Mouse (Mus musculus) kidney, postnatal 0 days (tissue): Measurements from ENCODE around the gene Hirip3. TPM values are rescaled to one million over a fixed set of nuclear protein-coding genes. Genes with fewer than 3 reads are reported as not detected.

Experiments used
- ATAC-seq: fragments of 200-750 bp; cut with Nextera tagmentation; replicated peaks from 2 replicates; pipeline ENCODE4 v1.8.0; 2017; ENCODE audit warnings: low read depth, moderate number of reproducible peaks, moderate TSS enrichment, moderate library complexity; ENCODE audit not compliant: low FRiP score
- DNase-seq: peaks from one replicate; pipeline ENCODE4 v3.0.0-alpha.2; 2016; ENCODE audit warnings: low spot score
- H3K27ac ChIP-seq: fragments of 300-500 bp; sonication (generic); 2 replicates; pipeline ENCODE4 v1.5.1; 2014; ENCODE audit warnings: mild to moderate bottlenecking
- H3K27me3 ChIP-seq: fragments of 300-500 bp; sonication (generic); 2 replicates; pipeline ENCODE4 v1.6.1; 2014; ENCODE audit warnings: low read length, mixed read lengths; ENCODE audit not compliant: insufficient read depth
- H3K36me3 ChIP-seq: fragments of 300-500 bp; sonication (generic); 2 replicates; pipeline ENCODE4 v1.6.1; 2014; ENCODE audit warnings: low read length, mixed read lengths; ENCODE audit not compliant: insufficient read depth
- H3K4me1 ChIP-seq: fragments of 300-500 bp; sonication (generic); replicated peaks from 2 replicates; pipeline ENCODE4 v1.6.1; 2014; ENCODE audit warnings: antibody characterized with exemption, low read length, mixed read lengths; ENCODE audit not compliant: insufficient read depth
- H3K4me2 ChIP-seq: fragments of 300-500 bp; sonication (generic); 2 replicates; pipeline ENCODE4 v1.6.1; 2014; ENCODE audit warnings: mild to moderate bottlenecking, low read length, moderate library complexity, mixed read lengths
- H3K4me3 ChIP-seq: fragments of 300-500 bp; sonication (generic); replicated peaks from 2 replicates; pipeline ENCODE4 v1.5.1; 2014; ENCODE audit warnings: low read depth, low read length
- H3K9ac ChIP-seq: fragments of 300-500 bp; sonication (generic); 2 replicates; pipeline ENCODE4 v1.6.1; 2014; ENCODE audit warnings: low read depth, low read length
- H3K9me3 ChIP-seq: fragments of 300-500 bp; sonication (generic); replicated peaks from 2 replicates; pipeline ENCODE4 v1.6.1; 2016; ENCODE audit warnings: low read length, inconsistent platforms, mixed read lengths
- CTCF ChIP-seq: IDR thresholded peaks from 2 replicates; pipeline ENCODE4 v1.5.1; 2016; ENCODE audit warnings: antibody characterized with exemption, low read depth, mild to moderate bottlenecking, moderate library complexity
- WGBS: fragments of 180-500 bp; shearing (Covaris S2); extraction: QIAGEN DNeasy Blood & Tissue Kit; methylation state at CpG from one replicate; pipeline ENCODE4 v1.1.7; 2014; 5-methylcytosine and 5-hydroxymethylcytosine counted together
- polyA plus RNA-seq: library from polyadenylated mRNA; unstranded; fragments of >200 nt; fragmentation: Nextera tagmentation; extraction: Ambion mirVana; gene quantifications from 2 replicates; pipeline ENCODE4 v1.2.1, GENCODE M21; 2015

Hirip3 gene
- polyA plus RNA-seq, 1 experiment from 2014 or later: 16.3 TPM

DNA sequence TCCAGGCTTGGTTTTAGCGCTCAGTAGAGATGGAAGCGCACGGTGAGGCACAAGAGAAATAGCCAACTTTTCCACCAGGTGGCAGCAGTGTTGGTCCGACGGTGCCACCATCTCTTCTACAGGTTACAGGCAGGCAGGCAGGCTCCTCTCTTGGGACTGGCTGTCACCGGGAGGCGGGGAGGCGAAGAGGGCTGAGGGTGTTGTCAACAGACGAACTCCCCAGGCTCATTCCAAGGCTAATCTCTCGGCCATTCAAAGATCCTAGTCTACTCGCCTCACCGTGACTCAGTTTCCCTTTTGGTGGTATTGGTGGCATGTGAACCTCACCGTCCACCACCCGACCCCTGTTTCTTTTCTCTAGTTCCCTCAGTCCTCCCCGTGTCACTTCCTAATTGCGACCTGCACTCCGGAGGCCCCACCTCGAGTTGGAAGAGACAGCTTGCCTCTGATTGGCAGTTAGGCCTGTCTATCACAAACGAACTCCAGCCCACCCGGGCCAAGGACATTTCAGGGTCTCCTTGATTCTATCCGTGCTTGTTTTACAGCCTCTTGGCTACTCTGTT is 29.7 kb upstream of the Hirip3 start:
- WGBS: 4% methylated on average over 21 of the region's 21 CpGs
- DNase-seq (peak; percentile 90), ATAC-seq (peak; percentile 83)
- TF ChIP-seq CTCF: peak; percentile 91
- Histone ChIP-seq H3K4me3 (peak overlapping the region; percentile 31; the same call in 1 of the 2 replicates), H3K9me3 (no peaks in the 10 kb centered on the region), H3K4me2 (peak overlapping the region; percentile 55), H3K27me3 (no peaks in the 10 kb centered on the region), H3K4me1 (no peaks in the 10 kb centered on the region; the same call in 1 of the 2 replicates), H3K36me3 (no peaks in the 10 kb centered on the region), H3K27ac (0 out of 2 replicates have a peak overlapping the region, but pooled peaks have one; percentile 25), H3K9ac (0 out of 2 replicates have a peak overlapping the region, but pooled peaks have one; percentile 37)

DNA sequence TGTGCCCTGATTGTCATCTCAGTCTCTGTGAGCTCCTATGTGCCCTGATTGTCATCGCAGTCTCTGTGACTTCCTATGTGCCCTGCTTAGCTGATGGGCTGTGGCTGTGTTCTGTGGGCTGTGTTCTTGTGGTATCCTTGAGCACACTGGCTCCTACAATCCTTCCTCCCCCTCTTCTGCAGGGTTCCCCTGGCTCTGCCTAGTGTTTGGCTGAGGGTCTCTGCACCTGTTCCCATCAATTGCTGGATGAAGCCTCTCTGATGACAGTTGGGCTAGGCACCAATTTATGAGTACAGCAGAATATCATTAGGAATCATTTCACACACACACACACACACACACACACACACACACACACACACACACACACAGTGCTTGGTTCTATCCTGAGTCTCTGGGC is 28.5 kb upstream of the Hirip3 start:
- Histone ChIP-seq H3K4me2 (no peak overlapping the region), H3K4me1 (no peaks in the 10 kb centered on the region; the same call in 1 of the 2 replicates), H3K27ac (no peak overlapping the region), H3K9ac (no peak overlapping the region), H3K36me3 (no peaks in the 10 kb centered on the region), H3K4me3 (no peak overlapping the region), H3K27me3 (no peaks in the 10 kb centered on the region), H3K9me3 (no peaks in the 10 kb centered on the region)
- ATAC-seq (no peak), DNase-seq (no peak)
- no peak for TF ChIP-seq CTCF
- WGBS: 91% methylated on average over 1 of the region's 1 CpGs

DNA sequence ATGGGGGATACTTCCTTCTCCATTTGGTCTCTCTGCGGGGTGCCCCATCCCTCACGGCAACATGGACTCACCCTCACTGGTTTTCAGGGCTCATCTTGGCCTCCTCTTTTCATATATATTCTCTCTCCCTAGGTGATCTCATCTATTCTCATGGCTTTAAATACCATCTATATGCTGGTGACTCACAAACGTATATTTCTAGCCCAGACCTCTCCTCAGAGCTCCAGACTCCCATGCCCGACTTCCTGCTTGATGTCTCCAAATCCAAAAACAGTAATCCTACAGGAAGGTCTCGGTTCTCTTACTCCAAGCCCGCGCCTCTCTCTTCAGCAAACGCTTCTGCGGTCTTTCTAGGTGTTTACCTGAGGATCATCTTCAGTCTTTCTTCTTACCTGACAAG is 18.5 kb upstream of the Hirip3 start:
- 80% methylated on average over 9 of the region's 9 CpGs for WGBS
- Histone ChIP-seq H3K27ac (no peak overlapping the region), H3K9ac (no peak overlapping the region), H3K4me3 (no peak overlapping the region), H3K27me3 (peaks cover 6% of the 10 kb centered on the region; the same call in 1 of the 2 replicates), H3K36me3 (no peaks in the 10 kb centered on the region), H3K9me3 (no peaks in the 10 kb centered on the region), H3K4me1 (0 out of 2 replicates have a peak, but pooled peaks cover 6% of the 10 kb centered on the region), H3K4me2 (no peak overlapping the region)
- DNase-seq (no peak), ATAC-seq (no peak)
- no peak for TF ChIP-seq CTCF

- peaks cover 10% of the 10 kb centered on the region; the same call in 1 of the 2 replicates for H3K27me3 ChIP-seq
- no peak overlapping the region for H3K4me2 ChIP-seq
- ATAC-seq (no peak), DNase-seq (no peak)
- H3K9me3 ChIP-seq: no peaks in the 10 kb centered on the region
- no peak overlapping the region for H3K4me3 ChIP-seq
- no peak overlapping the region for H3K27ac ChIP-seq
- TF ChIP-seq CTCF: no peak
- no peaks in the 10 kb centered on the region for H3K36me3 ChIP-seq
- H3K9ac ChIP-seq: no peak overlapping the region
- 79% methylated on average over 2 of the region's 2 CpGs for WGBS
- 0 out of 2 replicates have a peak, but pooled peaks cover 6% of the 10 kb centered on the region for H3K4me1 ChIP-seq
These were observed 16.3 kb upstream of the Hirip3 start for GRCm38 (mm10) chr7:126845516-126845915.

DNA sequence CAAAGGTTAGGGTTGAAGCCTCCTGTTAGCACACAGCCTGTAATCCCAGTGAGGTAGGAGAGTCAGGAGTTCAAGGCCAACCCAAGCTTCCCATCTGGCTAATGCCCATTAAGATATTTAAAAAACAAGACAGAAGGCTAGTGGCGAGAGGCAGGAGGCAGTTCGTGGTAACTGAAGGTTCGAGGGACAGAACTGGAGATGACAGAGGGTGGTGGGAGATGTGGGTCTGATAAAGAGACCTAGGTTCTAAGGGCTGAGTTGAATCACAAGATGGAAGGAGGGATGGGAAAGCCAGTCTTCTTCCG is 14.7 kb upstream of the Hirip3 start, which contains the start of gene Doc2a:
Doc2a (plus strand) TSS at position 301 of the 305 bp plus-strand sequence.
- Histone ChIP-seq H3K36me3 (peaks cover under 1% of the 10 kb centered on the region; the same call in 1 of the 2 replicates), H3K4me3 (peak within 1 kb of the TSS; percentile 59), H3K4me2 (peak within 1 kb of the TSS; percentile 99), H3K4me1 (0 out of 2 replicates have a peak, but pooled peaks cover 9% of the 10 kb centered on the region), H3K27ac (no peak within 1 kb of the TSS), H3K9ac (peak within 1 kb of the TSS; percentile 62), H3K27me3 (peaks cover 10% of the 10 kb centered on the region; the same call in 1 of the 2 replicates), H3K9me3 (no peaks in the 10 kb centered on the region)
- WGBS: 32% methylated on average over 4 of the region's 4 CpGs
- TF ChIP-seq CTCF: no peak
- ATAC-seq (no peak), DNase-seq (no peak)

DNA sequence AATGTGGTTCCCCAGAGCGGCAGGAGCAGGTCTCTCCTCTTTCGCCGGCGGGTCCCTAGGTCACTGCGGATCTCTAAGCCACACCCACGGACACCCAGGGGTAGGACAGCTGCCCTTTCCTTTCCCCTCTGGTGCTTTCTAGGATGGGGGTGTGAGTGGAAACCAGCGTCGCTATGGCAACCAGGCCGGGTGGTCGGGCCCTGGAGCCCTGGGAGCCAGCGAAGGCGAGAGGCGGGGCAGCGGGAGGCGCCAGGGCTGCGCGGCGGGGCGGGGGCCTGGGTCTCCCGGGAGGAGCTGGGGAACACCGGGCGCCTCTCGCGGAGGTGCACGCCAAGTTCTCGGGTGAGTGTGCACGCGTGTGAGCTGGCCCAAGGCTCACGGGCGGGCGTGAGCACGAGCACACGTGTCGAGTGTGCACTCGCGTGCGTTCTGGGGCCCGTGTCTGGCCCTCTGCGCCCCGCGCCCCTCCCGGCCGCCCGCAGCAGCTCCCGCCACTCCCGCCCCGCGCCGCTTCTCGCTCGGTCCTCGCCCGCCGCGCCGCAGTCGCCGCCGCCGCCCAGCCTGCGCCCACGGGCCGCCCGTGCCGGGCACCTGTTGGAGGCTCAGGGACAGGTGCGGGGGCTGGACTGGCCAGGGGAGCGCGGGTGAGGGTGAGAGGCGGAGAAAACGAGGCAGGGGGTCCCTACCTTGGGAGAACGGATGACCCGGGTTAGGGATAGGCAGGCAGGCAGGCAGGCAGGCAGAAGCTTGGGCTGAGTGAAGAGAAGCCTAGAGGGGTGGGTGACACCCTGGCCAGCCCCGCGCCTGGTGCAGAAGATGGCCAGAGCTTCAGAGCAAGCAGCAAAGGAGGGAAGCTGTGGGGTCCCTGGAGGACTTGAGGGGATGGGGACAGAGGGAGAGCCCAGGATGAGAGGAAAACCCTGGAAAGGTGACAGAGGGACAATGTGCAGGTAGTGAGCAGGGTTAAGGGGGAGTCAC is 14.1 kb upstream of the Hirip3 start:
- H3K27me3 ChIP-seq: peaks cover 10% of the 10 kb centered on the region; the same call in 1 of the 2 replicates
- H3K9me3 ChIP-seq: no peaks in the 10 kb centered on the region
- peak overlapping the region; percentile 62 for H3K9ac ChIP-seq
- H3K27ac ChIP-seq: no peak overlapping the region
- no peak for TF ChIP-seq CTCF
- peaks cover 7% of the 10 kb centered on the region for H3K36me3 ChIP-seq
- DNase-seq (no peak), ATAC-seq (peak; percentile 22; the same call in 1 of the 2 replicates)
- WGBS: 1% methylated on average over 60 of the region's 74 CpGs
- 0 out of 2 replicates have a peak, but pooled peaks cover 9% of the 10 kb centered on the region for H3K4me1 ChIP-seq
- H3K4me3 ChIP-seq: peak overlapping the region; percentile 59
- peak overlapping the region; percentile 99 for H3K4me2 ChIP-seq
